Mouse (Mus musculus): ENCODE measurements around the gene Tbx2. TPM values are rescaled to one million over a fixed set of nuclear protein-coding genes. Genes with fewer than 3 reads are reported as not detected.

Tbx2 gene
- polyA plus RNA-seq (2012; rRNA removed), result 5.7 and 32.1 TPM in 2 replicates

GRCm38 (mm10) chr11:85832231-85832924, at the start of gene Tbx2:
Gene Tbx2 (plus strand): TSS chr11:85832551.

DNA sequence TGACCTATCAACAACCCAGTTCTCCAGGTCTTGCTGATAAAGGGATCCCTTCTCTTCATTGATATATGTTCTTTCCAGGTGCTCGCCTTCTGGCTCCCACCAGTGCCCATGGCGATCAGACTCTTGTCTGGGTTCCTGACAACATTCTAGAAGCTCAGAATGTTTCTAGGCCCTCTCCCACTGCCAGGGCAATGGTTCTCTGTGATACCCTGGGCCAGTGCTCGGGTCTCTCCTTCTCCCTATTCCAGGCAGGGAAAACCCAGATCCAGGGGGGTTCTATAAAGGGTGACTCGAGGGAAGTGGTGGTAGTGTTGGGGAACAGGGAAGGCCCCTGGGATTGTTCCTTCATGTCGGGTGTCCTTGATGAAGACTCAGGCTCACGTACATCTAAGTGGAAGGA, 17.9 kb downstream of the Tbx2 start, which contains the start of gene Gm11444:
TSS of gene Gm11444 (minus strand) at position 101 of the 400 bp plus-strand sequence.

DNA sequence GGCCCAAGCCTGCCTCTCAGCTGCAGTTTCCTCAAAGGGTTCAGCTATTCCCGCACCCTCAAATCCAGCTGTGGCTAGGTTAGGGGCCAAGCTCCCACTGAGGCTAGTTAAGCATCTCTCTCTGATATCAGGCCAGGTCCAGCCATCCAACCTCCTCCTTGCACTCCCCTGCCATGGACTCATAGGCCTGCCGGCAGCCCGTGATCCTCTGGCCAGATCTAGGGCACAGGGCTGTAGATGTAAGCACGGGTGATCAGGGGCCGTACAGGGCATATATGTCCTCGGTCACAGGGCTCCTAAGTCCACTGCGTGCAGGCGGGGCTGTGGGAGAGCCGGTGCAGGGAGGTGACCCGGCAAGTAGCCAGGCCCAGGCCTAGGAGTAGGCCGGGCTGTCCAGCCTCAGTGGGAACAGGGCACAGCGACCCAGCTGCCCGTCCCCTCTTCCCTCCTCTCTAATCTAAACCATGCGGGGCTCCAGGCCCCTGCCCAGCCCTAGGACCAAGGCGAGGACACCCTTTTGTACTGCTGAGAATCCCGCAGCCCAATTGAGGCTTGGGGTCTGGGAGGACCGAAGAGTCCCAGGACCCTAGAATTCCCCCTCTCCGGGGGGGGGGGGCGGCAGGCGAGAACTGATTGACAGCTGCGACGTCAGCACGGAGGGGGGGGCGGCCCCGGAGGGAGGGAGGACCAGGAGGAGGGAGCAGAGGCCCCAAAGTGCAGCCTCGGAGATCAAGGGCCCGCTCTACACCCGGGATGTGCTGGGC, 53.5 kb downstream of the Tbx2 start, which contains the start of gene Tbx4:
TSS of gene Tbx4 (plus strand) at position 758 of the 764 bp plus-strand sequence.

Other genes starting within 250 kb of the Tbx2 start
- gene Gm11444, start 17.8 kb downstream of the Tbx2 start, polyA plus RNA-seq (2012; rRNA removed), result not detected in 2 replicates
- gene Tbx4, start 53.9 kb downstream of the Tbx2 start, polyA plus RNA-seq (2012; rRNA removed), result 0.49 and 8.1 TPM in 2 replicates